Mouse (Mus musculus) embryonic stem cell, embryonic (primary cell): ENCODE measurements around the gene Rora.
"Not testable (repeated sequence)": the region's sequence is repeated elsewhere in the genome, so short reads cannot be mapped to it uniquely, and the experiment has no call there.

Source experiments
- CTCF ChIA-PET, 4 experiments: fragments of 300-600 bp in 2 of 4; fragments of 350-600 bp in 2 of 4; sonication (Branson Sonifier 250); formaldehyde crosslinking; loops; one replicate each; lab custom pipeline; 2022; ENCODE audit warnings: inconsistent platforms in 2 of 4; lab: Charles Lee
- POLR2A ChIA-PET, 4 experiments: fragments of 300-600 bp in 2 of 4; fragments of 350-600 bp in 2 of 4; sonication (Branson Sonifier 250); formaldehyde crosslinking; loops; one replicate each; lab custom pipeline; 2022; ENCODE audit warnings: antibody characterized with exemption in 4 of 4, inconsistent platforms in 1 of 4; lab: Charles Lee

Gene Rora

DNA sequence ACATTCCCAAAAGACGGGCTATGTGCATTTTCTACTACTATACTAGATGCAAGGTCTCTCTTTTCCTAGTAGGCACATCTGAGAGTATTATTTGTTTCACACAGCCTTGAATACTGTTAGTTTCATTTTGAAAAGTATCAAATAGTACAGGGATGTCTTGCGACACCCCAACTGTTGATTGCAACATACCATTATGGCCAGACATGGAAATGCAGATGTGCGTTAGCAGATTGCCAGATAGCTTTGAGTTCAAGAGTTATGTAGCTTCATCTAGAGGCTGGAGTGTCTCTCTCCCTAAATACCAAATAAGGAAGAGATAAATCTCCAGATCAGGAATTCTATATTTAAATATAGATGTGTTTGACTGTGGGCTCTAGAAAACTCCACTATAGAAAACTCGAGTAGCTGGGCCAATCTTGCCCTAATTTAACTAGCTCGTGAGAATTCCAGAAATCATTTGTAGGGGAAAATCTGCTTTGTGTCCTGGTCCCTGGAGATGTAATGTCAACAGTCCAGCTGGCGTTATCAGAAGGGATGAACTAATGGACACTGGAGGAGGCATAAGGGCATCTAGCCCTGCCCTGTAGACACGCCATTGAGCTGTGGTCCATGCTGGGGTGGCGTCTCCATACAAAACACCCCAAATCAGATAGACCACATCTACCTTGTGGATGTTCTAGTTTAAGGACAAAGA, 390.5 kb downstream of the Rora start:
- CTCF ChIA-PET = no interaction called here
- POLR2A ChIA-PET = interaction anchor here in 1 of 4 experiments (0.7 kb wide), 1 partner anchor 284 kb away, joined by 5 read pairs; no protein-coding TSS in a partner anchor

- ChIA-PET CTCF (no interaction called here), POLR2A (interaction anchor here in 1 of 4 experiments (0.7 kb wide), 1 partner anchor 283 kb away, joined by 5 read pairs; no protein-coding TSS in a partner anchor)
These were observed 391.1 kb downstream of the Rora start for GRCm38 (mm10) chr9:69044614-69045133.

GRCm38 (mm10) chr9:69045908-69046307, 392.3 kb downstream of the Rora start:
- ChIA-PET POLR2A (interaction anchor here in 1 of 4 experiments (0.7 kb wide), 1 partner anchor 1214 kb away, joined by 3 read pairs; no protein-coding TSS in a partner anchor), CTCF (no interaction called here)

DNA sequence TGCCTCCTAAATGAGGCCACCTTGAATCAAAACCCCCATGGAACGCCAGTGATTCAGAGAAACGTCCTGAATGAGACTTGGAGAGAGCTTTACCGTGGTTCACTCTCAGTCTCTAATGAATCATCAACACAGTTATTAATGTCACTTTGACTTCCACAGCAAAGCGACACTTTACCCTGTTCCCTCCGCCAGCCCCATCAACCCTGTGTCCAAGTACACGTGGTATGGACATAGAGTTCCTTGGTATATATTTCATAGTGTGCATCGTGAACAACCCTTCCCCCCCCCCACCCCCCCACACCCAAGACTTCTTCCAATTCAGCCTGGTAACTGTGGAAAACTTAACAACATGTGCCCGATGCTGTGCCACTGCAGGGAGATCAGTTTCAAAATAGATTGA, 397.3 kb downstream of the Rora start:
- CTCF ChIA-PET = no interaction called here
- POLR2A ChIA-PET = no interaction called here

DNA sequence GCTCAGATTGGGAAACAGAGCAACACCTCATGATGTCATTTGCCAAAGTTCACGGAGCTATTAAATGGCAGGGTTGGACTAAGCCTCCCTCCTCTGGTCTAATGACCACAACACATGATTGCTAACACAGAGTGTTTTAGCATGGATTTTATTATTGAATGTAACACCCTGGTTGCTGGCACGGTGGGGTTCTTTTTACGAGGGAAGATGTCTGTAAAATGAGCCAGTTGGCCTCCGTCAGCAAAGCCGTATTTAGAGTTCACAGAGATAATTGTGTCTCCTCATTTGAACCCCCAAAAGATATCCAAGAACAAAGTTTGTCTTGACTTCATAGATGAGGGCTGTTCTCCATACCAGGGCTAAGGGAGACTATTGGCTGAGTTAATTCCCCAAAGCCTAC, 398.3 kb downstream of the Rora start:
- ChIA-PET CTCF (interaction anchor here in 2 of 4 experiments (0.6 kb wide), 2 partner anchors 95 to 190 kb away, joined by 3 to 5 read pairs; no protein-coding TSS in a partner anchor), POLR2A (no interaction called here)

DNA sequence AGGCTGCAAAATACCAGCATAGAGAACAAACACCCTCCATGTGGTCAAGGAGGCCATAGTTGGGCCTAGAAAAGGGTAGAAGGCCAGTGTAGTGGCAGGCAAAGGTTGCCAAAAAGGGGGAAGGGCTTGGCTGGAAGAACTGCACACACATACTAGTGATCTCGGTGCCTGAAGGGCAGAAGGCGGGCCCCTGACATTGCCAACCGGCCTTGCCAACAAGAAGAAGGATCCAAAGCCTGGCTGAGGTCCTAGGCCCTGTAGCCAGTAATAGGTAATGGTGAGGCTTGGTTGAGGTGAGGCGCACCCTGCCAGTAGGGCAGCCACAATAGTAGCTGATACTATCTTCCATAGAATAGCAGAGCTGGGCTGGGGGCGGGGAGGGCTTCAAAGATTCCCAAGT, 401.7 kb downstream of the Rora start:
- CTCF ChIA-PET = interaction anchor here in 1 of 4 experiments (0.6 kb wide), 1 partner anchor 21 kb away, joined by 3 read pairs; no protein-coding TSS in a partner anchor
- POLR2A ChIA-PET = no interaction called here

DNA sequence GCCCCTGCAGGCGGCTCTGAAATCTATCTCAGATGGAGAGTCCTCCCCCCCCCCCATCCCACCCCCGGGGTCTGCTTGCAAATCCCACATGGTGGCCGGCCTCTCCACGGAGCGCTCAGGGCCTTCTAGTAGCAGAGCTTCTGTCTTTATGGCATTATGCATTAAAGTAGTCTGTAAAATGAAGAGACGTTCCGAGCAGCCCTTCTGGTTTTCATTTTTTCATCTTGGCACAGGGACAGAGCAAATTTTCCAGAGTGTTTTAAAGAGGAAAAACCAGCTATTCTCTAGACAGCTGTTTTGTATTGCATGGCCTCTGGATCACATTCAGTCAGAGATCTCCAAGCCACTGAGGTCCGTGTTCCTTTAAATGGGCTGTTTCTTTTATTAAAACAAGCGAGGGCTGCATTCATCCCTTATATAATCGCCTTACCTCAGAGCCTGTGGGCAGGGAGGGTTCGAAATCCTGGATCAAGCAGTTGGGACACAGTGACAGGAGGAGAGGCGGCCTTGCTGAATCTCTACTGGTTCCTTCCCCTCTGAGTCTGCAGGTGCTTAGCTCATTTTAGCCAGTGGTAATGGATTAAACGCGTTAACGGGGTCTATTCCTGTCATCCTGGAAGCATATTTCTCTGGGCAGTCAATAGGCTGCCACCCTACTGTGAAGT, 417.7 kb downstream of the Rora start:
- ChIA-PET CTCF (no interaction called here), POLR2A (no interaction called here)

- ChIA-PET CTCF (interaction anchor here in 1 of 4 experiments (0.6 kb wide), 1 partner anchor 407 kb away, joined by 3 read pairs; no protein-coding TSS in a partner anchor), POLR2A (interaction anchor here in 1 of 4 experiments (0.8 kb wide), 1 partner anchor 24 kb away, joined by 3 read pairs; no protein-coding TSS in a partner anchor)
These were observed 419.7 kb downstream of the Rora start for GRCm38 (mm10) chr9:69073271-69073670.

- ChIA-PET CTCF (no interaction called here), POLR2A (no interaction called here)
These were observed 430.6 kb downstream of the Rora start for GRCm38 (mm10) chr9:69084086-69084719.

DNA sequence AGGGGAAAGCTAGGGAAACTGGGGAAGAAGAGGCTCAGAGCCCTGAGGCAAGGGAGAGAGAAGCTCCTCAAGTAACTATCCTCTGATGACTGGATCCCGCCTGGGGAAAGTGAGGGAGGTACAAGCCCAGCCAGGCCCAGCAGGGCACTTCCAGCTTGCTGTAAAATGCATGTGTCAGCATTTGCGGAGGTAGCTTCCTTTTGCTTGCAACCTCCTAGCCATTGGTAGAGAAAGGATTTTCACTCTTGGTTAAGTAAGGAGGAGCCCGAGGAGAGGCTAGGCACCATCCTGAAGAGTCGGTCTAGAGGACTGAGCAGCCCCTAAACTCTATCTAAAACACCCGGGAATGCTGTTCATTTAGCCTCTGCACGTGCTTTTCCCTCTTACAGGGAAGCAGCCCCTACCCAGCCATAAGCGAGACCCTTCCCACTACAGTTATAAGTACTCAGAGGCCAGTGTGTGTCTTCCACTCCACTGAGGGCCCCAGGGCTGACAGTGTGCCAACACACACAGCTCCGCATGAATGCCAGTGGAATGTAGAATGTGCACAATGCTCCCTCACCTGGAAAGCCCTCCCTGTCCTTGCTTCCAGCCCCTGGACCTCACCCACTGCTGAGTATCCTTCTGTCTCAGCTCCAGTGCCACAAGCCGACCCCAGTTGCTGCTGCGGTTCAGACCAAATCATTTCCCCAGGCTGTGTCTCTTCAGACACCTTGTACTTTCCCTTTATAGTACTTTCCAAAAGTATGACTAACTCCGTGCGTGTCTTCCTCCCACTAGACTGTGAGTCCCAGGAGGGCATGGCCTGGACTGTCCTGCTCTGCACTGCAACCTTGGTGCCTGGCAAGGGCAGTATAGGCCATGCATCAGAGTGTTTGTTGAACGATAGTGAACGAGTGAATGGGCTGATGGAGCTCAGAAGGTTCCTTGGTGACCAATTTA, 431.4 kb downstream of the Rora start:
- ChIA-PET CTCF (interaction anchor here in 1 of 4 experiments (0.5 kb wide), 1 partner anchor 185 kb away, joined by 3 read pairs; no protein-coding TSS in a partner anchor), POLR2A (no interaction called here)

- POLR2A ChIA-PET = interaction anchor here in 1 of 4 experiments (0.6 kb wide), 1 partner anchor 91 kb away, joined by 3 read pairs; no protein-coding TSS in a partner anchor
- CTCF ChIA-PET = no interaction called here
These were observed 433.3 kb downstream of the Rora start for GRCm38 (mm10) chr9:69086844-69087243.

GRCm38 (mm10) chr9:69087325-69087724, 433.7 kb downstream of the Rora start:
- ChIA-PET POLR2A (interaction anchor here in 1 of 4 experiments (0.5 kb wide), 1 partner anchor 172 kb away, joined by 4 read pairs; no protein-coding TSS in a partner anchor), CTCF (no interaction called here)

DNA sequence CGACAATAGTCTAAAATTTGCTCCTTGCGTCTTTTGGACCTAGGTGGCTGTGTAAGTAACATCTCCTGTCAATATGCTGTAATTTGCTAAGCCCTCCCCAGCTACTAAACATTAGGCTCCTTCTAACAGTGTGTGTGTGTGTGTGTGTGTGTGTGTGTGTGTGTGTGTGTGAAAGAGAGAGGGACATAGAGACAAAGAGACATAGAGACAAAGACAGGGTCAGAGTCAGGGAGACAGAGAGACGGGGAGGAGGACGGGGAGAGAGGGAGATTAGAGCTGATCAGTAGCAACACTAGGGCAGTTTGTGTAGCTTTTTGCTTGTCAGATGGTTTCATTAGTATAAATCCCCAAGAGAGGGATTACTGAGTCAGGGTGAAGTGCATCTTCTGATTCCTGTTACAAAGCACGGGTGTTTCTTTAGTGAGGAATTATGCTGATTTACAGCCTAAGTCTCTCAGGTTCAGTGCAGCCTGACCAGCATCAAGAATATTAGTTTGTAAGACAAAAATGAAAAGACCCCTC, 437.2 kb downstream of the Rora start:
- ChIA-PET CTCF (no interaction called here), POLR2A (no interaction called here)

DNA sequence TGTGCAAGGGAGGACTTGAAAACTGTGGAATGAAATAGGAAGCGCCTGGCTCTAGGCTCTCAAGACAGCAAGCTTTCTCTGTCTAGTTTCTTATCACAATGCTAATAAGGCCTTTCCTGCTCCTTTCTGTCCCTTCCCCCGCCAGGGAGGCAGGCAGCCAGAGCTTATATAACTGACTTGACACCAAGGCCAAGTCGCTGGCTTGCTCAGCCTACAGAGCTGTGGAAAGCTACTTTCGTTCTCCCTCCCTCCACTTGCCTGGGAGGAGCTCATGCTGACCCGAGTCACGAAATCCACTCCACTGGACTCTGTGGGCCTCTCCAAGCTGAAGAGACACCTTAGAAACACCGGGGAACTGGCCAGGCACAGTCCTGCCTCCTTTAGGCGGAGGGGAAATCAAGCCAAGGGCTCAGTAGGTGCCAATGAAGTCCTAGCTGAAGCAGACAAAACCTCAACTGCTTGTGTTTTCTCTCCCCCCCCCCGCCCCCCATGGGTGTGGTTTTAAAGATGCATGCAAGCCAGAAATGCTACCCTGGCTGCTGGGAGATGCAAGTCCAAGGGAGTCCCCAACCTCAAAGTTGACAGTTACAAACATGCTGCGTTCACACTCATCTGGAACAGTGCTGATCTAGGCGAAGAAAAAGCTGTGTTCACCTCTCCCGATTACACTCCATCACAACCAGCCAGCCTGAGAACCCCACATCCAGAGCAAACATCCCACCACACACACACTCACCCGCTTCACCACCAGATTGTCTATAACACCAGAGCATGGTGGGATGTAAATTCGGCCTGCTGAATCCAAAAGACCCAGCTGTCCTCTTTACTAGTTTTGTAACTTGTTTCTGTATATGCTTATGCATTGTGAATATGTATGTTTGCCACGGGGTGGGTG, 438.8 kb downstream of the Rora start:
- POLR2A ChIA-PET = interaction anchor here in 3 of 4 experiments (0.5 to 0.7 kb wide), 5 partner anchors 11 to 675 kb away, joined by 3 to 5 read pairs (median 3); no protein-coding TSS in a partner anchor

GRCm38 (mm10) chr9:69100153-69100756, 446.7 kb downstream of the Rora start:
- POLR2A ChIA-PET = not testable (repeated sequence)

More for the DNA sequence above, 438.8 kb downstream of the Rora start:
- CTCF ChIA-PET = interaction anchor here in 1 of 4 experiments (0.6 kb wide), 1 partner anchor 246 kb away, joined by 4 read pairs; no protein-coding TSS in a partner anchor

GRCm38 (mm10) chr9:69104321-69104720, 450.7 kb downstream of the Rora start:
- ChIA-PET POLR2A (no interaction called here), CTCF (no interaction called here)

More at GRCm38 (mm10) chr9:69100153-69100756, 446.7 kb downstream of the Rora start:
- CTCF ChIA-PET = interaction anchor here in 2 of 4 experiments (0.6 kb wide), 2 partner anchors 139 to 227 kb away, joined by 3 read pairs; no protein-coding TSS in a partner anchor
